Mouse (Mus musculus) adipocyte (in vitro differentiated cells): Measurements from ENCODE around the gene Rab40b.
A peak's percentile ranks its signal among the peaks of the same experiment; 100 is the strongest.
"Not testable (repeated sequence)": the region's sequence is repeated elsewhere in the genome, so short reads cannot be mapped to it uniquely, and the experiment has no call there.

ENCODE experiments used
- DNase-seq: peaks from one replicate; pipeline ENCODE4 v3.0.0-alpha.2; 2016; ENCODE audit warnings: low spot score

Rab40b gene

GRCm38 (mm10) chr11:121368731-121369130 is 19.3 kb downstream of the Rab40b start:
- DNase-seq: no peak

DNA sequence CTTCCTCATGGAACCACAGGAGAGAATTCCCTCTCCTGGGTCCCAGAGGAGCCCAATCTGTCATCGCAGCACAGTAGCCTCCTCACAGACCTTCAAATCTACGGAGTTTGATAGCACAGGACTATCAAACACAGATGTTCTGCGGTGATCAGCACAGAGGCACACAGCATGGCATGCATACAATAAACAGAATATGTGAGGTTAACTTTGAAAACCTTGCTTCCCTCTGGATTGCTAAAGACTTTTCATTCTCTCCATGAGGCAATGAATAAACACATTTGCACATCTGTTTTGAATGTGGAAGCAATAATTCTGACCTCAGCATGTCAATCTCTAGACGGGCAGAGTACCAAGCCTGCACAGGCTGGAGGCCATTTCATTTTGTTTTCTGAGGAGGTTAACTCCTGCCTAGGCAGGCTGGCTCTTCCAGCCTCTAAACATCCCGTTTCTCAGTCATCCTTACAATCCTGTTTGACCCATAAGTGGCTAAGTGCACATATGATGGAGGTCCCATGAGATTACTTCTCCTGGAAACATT is 20.8 kb downstream of the Rab40b start:
- peak; percentile 86 for DNase-seq

DNA sequence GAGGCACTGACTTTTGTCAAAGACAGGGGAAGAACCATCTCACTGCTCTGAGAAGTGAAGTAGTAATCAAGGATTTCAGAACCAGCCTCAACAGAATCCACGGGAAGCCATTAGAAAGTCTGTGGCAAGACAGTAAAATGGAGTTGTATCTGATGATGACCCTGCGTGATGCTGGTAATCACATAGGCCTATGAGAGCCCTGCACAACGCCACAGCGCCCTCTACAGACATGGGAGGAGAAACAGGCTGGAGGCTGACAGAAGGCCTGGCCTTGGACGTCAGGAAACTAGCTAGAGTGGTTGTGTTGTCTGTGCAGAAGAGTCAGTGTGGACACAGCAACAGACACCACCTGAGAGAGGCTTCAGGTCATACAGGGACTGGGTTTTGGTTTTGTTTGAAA is 25.8 kb downstream of the Rab40b start:
- DNase-seq: peak; percentile 55

GRCm38 (mm10) chr11:121354091-121354707 is 33.9 kb downstream of the Rab40b start, which contains the start of gene Wdr45b:
Wdr45b (minus strand) TSS chr11:121354445.
- peak; percentile 95 for DNase-seq

DNA sequence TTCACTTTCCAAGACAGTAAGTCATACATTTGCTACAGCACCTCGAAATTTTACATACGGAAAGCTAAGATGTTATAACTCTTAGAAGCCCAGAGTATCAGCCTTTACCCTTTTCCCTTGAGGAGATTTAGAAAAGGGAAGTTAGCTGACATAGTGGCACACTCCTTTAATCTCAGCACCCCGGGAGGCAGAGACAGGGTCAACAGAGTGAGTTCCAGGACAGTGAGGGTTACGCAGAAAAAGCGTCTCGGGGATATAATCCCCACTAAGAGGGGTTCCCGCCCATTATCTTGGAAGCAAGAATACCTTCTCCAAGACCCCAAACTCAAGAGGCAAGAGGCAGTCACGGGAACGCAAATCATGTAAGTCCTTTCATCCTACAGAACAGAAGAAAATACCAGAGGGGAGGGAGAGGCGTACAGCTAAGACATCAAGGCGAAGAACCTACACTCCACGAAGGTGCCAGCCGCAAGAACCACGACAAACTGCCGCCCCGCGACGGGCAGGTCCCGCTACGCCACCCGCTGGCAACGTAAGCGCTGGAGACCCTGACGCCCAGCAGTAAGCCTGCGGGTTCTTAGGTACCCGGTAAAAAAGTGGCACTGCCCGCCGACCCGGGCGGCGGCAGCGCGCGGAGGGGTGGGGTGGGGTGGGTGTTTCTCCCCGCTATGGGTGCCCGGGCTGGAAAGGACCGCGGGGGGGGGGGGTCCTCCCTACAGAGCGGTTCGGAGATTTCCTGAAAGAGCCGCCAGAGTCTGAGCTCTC is 34.5 kb downstream of the Rab40b start:
- peak; percentile 29 for DNase-seq

- not testable (repeated sequence) for DNase-seq
Measured at GRCm38 (mm10) chr11:121348727-121349126, 39.3 kb downstream of the Rab40b start.

- no peak for DNase-seq
Measured at GRCm38 (mm10) chr11:121348166-121348565, 39.9 kb downstream of the Rab40b start.

DNA sequence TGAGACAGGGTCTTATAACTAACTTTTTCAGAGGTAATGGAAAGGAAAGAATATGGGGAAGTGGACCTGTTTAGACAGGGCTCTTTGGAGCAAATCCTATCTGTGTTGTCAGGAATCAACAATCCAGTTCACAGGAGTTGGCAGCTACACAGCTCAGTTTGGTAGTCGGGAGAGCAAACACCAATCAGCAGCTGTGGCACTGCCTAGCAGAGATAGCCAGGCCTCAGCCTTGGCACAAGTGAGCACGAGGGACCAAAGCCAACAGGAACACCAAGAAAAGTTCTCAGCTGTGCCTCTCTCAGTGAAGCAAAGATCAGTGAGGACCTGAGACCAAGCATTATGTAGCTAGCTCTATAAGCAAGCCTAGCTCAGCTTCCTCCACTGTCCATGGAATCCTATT is 41.0 kb downstream of the Rab40b start:
- peak; percentile 77 for DNase-seq

DNA sequence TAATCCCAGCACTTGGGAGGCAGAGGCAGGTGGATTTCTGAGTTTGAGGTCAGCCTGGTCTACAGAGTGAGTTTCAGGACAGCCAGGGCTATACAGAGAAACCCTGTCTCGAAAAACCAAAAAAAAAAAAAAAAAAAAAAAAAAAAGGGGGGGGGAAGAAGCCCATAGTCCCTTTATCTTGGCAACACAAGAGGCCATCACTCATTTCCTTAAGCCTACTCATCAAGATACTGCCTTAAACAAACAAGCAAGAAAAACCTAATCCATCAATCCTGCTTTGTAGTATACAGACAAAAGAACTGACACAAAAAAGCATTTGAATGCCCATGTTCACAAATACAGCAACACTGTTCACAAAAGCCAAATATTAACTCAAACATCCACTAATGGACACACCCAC is 45.6 kb downstream of the Rab40b start:
- not testable (repeated sequence) for DNase-seq

GRCm38 (mm10) chr11:121340287-121340686 is 47.8 kb downstream of the Rab40b start:
- no peak for DNase-seq

- no peak for DNase-seq
Measured at GRCm38 (mm10) chr11:121339647-121340046, 48.4 kb downstream of the Rab40b start.

GRCm38 (mm10) chr11:121331641-121332040 is 56.4 kb downstream of the Rab40b start:
- no peak for DNase-seq

GRCm38 (mm10) chr11:121328619-121329018 is 59.4 kb downstream of the Rab40b start:
- DNase-seq: no peak

DNA sequence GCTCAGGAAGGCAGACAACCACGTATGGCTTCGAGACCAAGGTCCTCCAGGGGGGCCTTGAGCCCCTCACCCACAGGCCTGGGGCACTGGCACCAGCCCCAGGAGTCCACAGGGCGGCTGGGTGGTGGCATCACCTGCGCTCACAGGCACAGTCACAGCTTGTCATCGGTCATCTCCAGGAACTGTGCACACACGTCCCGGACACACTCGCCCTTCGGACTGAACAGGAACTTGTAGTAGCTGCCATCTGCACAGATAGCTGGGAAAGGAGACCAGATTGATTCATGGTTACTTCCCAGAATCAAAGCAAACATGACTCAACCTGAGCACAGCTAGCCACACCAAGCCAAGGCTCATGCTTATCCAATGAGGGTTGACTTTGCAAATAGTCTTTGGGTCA is 59.8 kb downstream of the Rab40b start:
- no peak for DNase-seq

GRCm38 (mm10) chr11:121326681-121327080 is 61.4 kb downstream of the Rab40b start:
- peak; percentile 12 for DNase-seq

DNA sequence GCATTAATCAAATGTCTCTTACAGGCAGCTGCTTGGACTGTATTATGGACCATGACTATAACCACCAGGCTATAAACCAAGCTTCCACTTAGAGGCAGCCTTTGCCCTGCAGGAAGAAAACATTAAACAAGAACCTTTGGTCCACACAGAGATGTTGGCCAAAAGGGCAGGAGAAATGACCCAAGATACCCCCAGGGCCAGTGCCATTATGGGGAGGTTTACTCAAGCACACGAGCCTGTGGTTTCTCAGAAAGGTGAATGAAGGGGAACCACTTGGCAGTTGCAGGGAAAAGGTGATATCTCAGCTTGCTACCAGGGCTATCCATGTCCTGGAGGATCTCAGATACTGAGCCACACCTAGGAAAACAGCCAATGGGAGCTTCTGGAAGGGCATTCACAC is 62.0 kb downstream of the Rab40b start:
- peak; percentile 50 for DNase-seq

GRCm38 (mm10) chr11:121307712-121308111 is 80.3 kb downstream of the Rab40b start:
- not testable (repeated sequence) for DNase-seq

- DNase-seq: no peak
Measured at GRCm38 (mm10) chr11:121306608-121307007, 81.4 kb downstream of the Rab40b start.
